Comparison of ENCODE assay signal across 8 mouse cellular contexts in genomic region chr11:117599788-117600263, GRCm38 (mm10). TPM values are rescaled to one million over a fixed set of nuclear protein-coding genes. Genes with fewer than 3 reads are reported as not detected.
A peak's percentile ranks its signal among the peaks of the same experiment; 100 is the strongest.
DNase-seq lines count a peak whose midpoint lies in the region; ATAC-seq and TF ChIP-seq lines count a peak whose summit lies in the region.

No protein-coding gene starts in this region.

- H3K4me3 ChIP-seq in layer of hippocampus, adult 2 months, result peak overlapping the region; percentile 51; the same call in 1 of the 2 replicates
- H3K4me3 ChIP-seq in embryonic facial prominence, embryonic 14.5 days (ENCODE audit: low read depth, low read length), result peak overlapping the region; percentile 34; the same call in 1 of the 2 replicates
- peak overlapping the region; percentile 43 for H3K4me3 ChIP-seq in intestine, postnatal 0 days (ENCODE audit: low read depth, low read length)
- H3K4me3 ChIP-seq in midbrain, postnatal 0 days (ENCODE audit: low read depth, low read length), result no peak overlapping the region

- H3K4me1 ChIP-seq in embryonic facial prominence, embryonic 14.5 days (ENCODE audit: control insufficient read depth, insufficient read depth, low read length), result peaks cover 27% of the 10 kb centered on the region
- peaks cover 4% of the 10 kb centered on the region; the same call in 1 of the 2 replicates for H3K4me1 ChIP-seq in intestine, postnatal 0 days (replicated peaks; ENCODE audit: control insufficient read depth, insufficient read depth, low read length)
- H3K4me1 ChIP-seq in midbrain, postnatal 0 days (ENCODE audit: insufficient read depth, low read length), result peaks cover 38% of the 10 kb centered on the region

- DNase-seq in layer of hippocampus, adult 2 months (ENCODE audit: low spot score in 2 of 2), result no peak
- no peak for DNase-seq in layer of hippocampus, postnatal 25 days (ENCODE audit: extremely low spot score in 1 of 2, low spot score in 1 of 2)
- no peak for DNase-seq in embryonic facial prominence, embryonic 14.5 days (ENCODE audit: low spot score)
- no peak for DNase-seq in midbrain, postnatal 0 days (ENCODE audit: low spot score)
- no peak for DNase-seq in adrenal gland, postnatal 4 days (ENCODE audit: low spot score in 2 of 2)
- DNase-seq in adrenal gland, postnatal 36 days, result no peak

- peak overlapping the region; percentile 54; the same call in 1 of the 2 replicates for H3K9ac ChIP-seq in embryonic facial prominence, embryonic 14.5 days (ENCODE audit: low read depth, low read length)
- H3K9ac ChIP-seq in intestine, postnatal 0 days (ENCODE audit: low read depth, low read length), result peak overlapping the region; percentile 53
- H3K9ac ChIP-seq in midbrain, postnatal 0 days (replicated peaks; ENCODE audit: low read length, poor library complexity, severe bottlenecking), result no peak overlapping the region

- H3K36me3 ChIP-seq in embryonic facial prominence, embryonic 14.5 days (ENCODE audit: control insufficient read depth, insufficient read depth, low read length), result no peaks in the 10 kb centered on the region
- H3K36me3 ChIP-seq in intestine, postnatal 0 days (ENCODE audit: control insufficient read depth, insufficient read depth), result no peaks in the 10 kb centered on the region
- no peaks in the 10 kb centered on the region for H3K36me3 ChIP-seq in midbrain, postnatal 0 days (ENCODE audit: insufficient read depth, low read length)

- H3K4me2 ChIP-seq in embryonic facial prominence, embryonic 14.5 days (ENCODE audit: low read depth, low read length), result peak overlapping the region; percentile 55
- peak overlapping the region; percentile 75 for H3K4me2 ChIP-seq in intestine, postnatal 0 days (replicated peaks; ENCODE audit: low read depth)
- peak overlapping the region; percentile 24; the same call in 1 of the 2 replicates for H3K4me2 ChIP-seq in midbrain, postnatal 0 days (ENCODE audit: low read depth, low read length, poor library complexity, severe bottlenecking)

- 12% methylated on average over 14 of the region's 14 CpGs for WGBS in embryonic facial prominence, embryonic 14.5 days
- WGBS in intestine, postnatal 0 days, result 15% methylated on average over 14 of the region's 14 CpGs
- WGBS in midbrain, postnatal 0 days, result 8% methylated on average over 14 of the region's 14 CpGs

- H3K27ac ChIP-seq in layer of hippocampus, adult 2 months, result peak overlapping the region; percentile 88
- H3K27ac ChIP-seq in embryonic facial prominence, embryonic 14.5 days (replicated peaks; ENCODE audit: low read depth, low read length), result 0 out of 2 replicates have a peak overlapping the region, but pooled peaks have one; percentile 10
- no peak overlapping the region for H3K27ac ChIP-seq in intestine, postnatal 0 days (ENCODE audit: low read depth, low read length)
- peak overlapping the region; percentile 80 for H3K27ac ChIP-seq in midbrain, postnatal 0 days (ENCODE audit: low read depth, low read length)

- no peak for ATAC-seq in embryonic facial prominence, embryonic 14.5 days (ENCODE audit: low read depth)
- no peak for ATAC-seq in intestine, postnatal 0 days
- no peak for ATAC-seq in midbrain, postnatal 0 days (ENCODE audit: low FRiP score)
- no peak for ATAC-seq in activated CD4-positive, CD25-positive, alpha-beta regulatory T cell, adult 4 months

- 0 out of 2 replicates have a peak, but pooled peaks have one; percentile 2 for TF ChIP-seq CTCF in layer of hippocampus, adult 2 months (conservative IDR thresholded peaks at IDR 0.05)
- no peak for TF ChIP-seq CTCF in intestine, postnatal 0 days (IDR thresholded peaks at IDR 0.05; ENCODE audit: low read depth)
- no peak for TF ChIP-seq CTCF in midbrain, postnatal 0 days (IDR thresholded peaks at IDR 0.05)

- H3K27me3 ChIP-seq in embryonic facial prominence, embryonic 14.5 days (replicated peaks; ENCODE audit: control insufficient read depth, insufficient read depth, low read length), result 0 out of 2 replicates have a peak, but pooled peaks cover 5% of the 10 kb centered on the region
- H3K27me3 ChIP-seq in intestine, postnatal 0 days (replicated peaks; ENCODE audit: control insufficient read depth, insufficient read depth, low read length), result peaks cover 8% of the 10 kb centered on the region; the same call in 1 of the 2 replicates
- H3K27me3 ChIP-seq in midbrain, postnatal 0 days (ENCODE audit: insufficient read depth, low read length), result no peaks in the 10 kb centered on the region

- no peaks in the 10 kb centered on the region for H3K9me3 ChIP-seq in embryonic facial prominence, embryonic 14.5 days (ENCODE audit: control insufficient read depth, low read length)
- no peaks in the 10 kb centered on the region for H3K9me3 ChIP-seq in intestine, postnatal 0 days (ENCODE audit: control insufficient read depth)
- H3K9me3 ChIP-seq in midbrain, postnatal 0 days (ENCODE audit: low read length), result no peaks in the 10 kb centered on the region

RNA-seq across cellular contexts. Expression of gene Tnrc6c, which starts 54.3 kb away (rescaled TPM):
- 10 to 100 TPM; 74.7 to 82.1 TPM for total RNA-seq in layer of hippocampus, adult 2 months (2021)
- total RNA-seq in layer of hippocampus, postnatal 25 days (2021), result 10 to 100 TPM; 53.8 to 76.8 TPM
- 15.2 and 16.3 TPM in 2 replicates for polyA plus RNA-seq in embryonic facial prominence, embryonic 14.5 days (2014; fragmentation: Nextera tagmentation; extraction: Ambion mirVana)
- polyA plus RNA-seq in intestine, postnatal 0 days (2015; fragmentation: Nextera tagmentation; extraction: Ambion mirVana), result 6.1 and 6.9 TPM in 2 replicates
- 78.4 and 79.8 TPM in 2 replicates for total RNA-seq in midbrain, postnatal 0 days (2014; rRNA removed)
- polyA plus RNA-seq in midbrain, postnatal 0 days (2015; fragmentation: Nextera tagmentation; extraction: Ambion mirVana), result 22.8 and 26.5 TPM in 2 replicates
- total RNA-seq in adrenal gland, postnatal 4 days (2021), result 10 to 100 TPM; 28.4 to 29.9 TPM
- total RNA-seq in adrenal gland, postnatal 36 days (2021), result 10 to 100 TPM; 18.6 to 26.3 TPM
- polyA plus RNA-seq in activated CD4-positive, CD25-positive, alpha-beta regulatory T cell, adult 4 months (2017; shearing (Covaris generic)), result 10 to 100 TPM; 14.3 to 16.8 TPM

Comparison
In these comparisons a context has a peak if more than half of its experiments do, and no peak if none do; other contexts are left out.
1. H3K4me2 ChIP-seq: peak in every context shown above with its lines; median percentile 75 in intestine, postnatal 0 days; 55 in embryonic facial prominence, embryonic 14.5 days; 24 in midbrain, postnatal 0 days.